Mouse (Mus musculus) hindbrain, embryonic 13.5 days (tissue): ENCODE results near the gene Rpap1. TPM values are rescaled to one million over a fixed set of nuclear protein-coding genes. Genes with fewer than 3 reads are reported as not detected.
"Not testable (repeated sequence)": the region's sequence is repeated elsewhere in the genome, so short reads cannot be mapped to it uniquely, and the experiment has no call there.

Experiments
- ATAC-seq: fragments of 200-750 bp; cut with Nextera tagmentation; 2 replicates; pipeline ENCODE4 v1.8.0; 2017; ENCODE audit warnings: moderate TSS enrichment; ENCODE audit not compliant: low FRiP score
- H3K27ac ChIP-seq: fragments of 300-500 bp; sonication (generic); 2 replicates; pipeline ENCODE4 v1.5.1; 2015; ENCODE audit warnings: inconsistent platforms, mild to moderate bottlenecking, moderate library complexity
- H3K27me3 ChIP-seq: fragments of 300-500 bp; sonication (generic); 2 replicates; pipeline ENCODE4 v1.6.1; 2015; ENCODE audit warnings: mild to moderate bottlenecking, inconsistent platforms
- H3K36me3 ChIP-seq: fragments of 300-500 bp; sonication (generic); 2 replicates; pipeline ENCODE4 v1.6.1; 2015; ENCODE audit warnings: mild to moderate bottlenecking, inconsistent platforms
- H3K4me1 ChIP-seq: fragments of 300-500 bp; sonication (generic); replicated peaks from 2 replicates; pipeline ENCODE4 v1.6.1; 2015; ENCODE audit warnings: inconsistent platforms
- H3K4me2 ChIP-seq: fragments of 300-500 bp; sonication (generic); 2 replicates; pipeline ENCODE4 v1.6.1; 2015; ENCODE audit warnings: inconsistent platforms, mild to moderate bottlenecking, moderate library complexity
- H3K4me3 ChIP-seq: fragments of 300-500 bp; sonication (generic); 2 replicates; pipeline ENCODE4 v1.5.1; 2015; ENCODE audit warnings: mild to moderate bottlenecking, inconsistent platforms
- H3K9ac ChIP-seq: fragments of 300-500 bp; sonication (generic); 2 replicates; pipeline ENCODE4 v1.6.1; 2015; ENCODE audit warnings: mild to moderate bottlenecking, inconsistent platforms
- H3K9me3 ChIP-seq: fragments of 300-500 bp; sonication (generic); 2 replicates; pipeline ENCODE4 v1.6.1; 2016; ENCODE audit warnings: inconsistent platforms
- WGBS: fragments of 180-500 bp; shearing (Covaris S2); methylation state at CpG from one replicate; pipeline ENCODE4 v1.1.7; 2015; 5-methylcytosine and 5-hydroxymethylcytosine counted together
- polyA plus RNA-seq: library from polyadenylated mRNA; unstranded; fragments of >200 nt; fragmentation: Nextera tagmentation; extraction: Ambion mirVana; gene quantifications from 2 replicates; pipeline ENCODE4 v1.2.1, GENCODE M21; 2015

The Rpap1 gene
- polyA plus RNA-seq, 1 experiment from 2014 or later: 22.2 TPM

- H3K4me1 ChIP-seq: peaks cover 41% of the 10 kb centered on the region
- peak overlapping the region; percentile 42 for H3K4me2 ChIP-seq
- peak overlapping the region; percentile 29 for H3K9ac ChIP-seq
- H3K9me3 ChIP-seq: no peaks in the 10 kb centered on the region
- peak overlapping the region; percentile 21 for H3K4me3 ChIP-seq
- ATAC-seq: peak; percentile 27; the same call in 1 of the 2 replicates
- no peak overlapping the region for H3K27ac ChIP-seq
- peaks cover 91% of the 10 kb centered on the region for H3K27me3 ChIP-seq
- no peaks in the 10 kb centered on the region for H3K36me3 ChIP-seq
- WGBS: 3% methylated on average over 46 of the region's 46 CpGs
Observed at GRCm38 (mm10) chr2:119744163-119745111, 42.9 kb downstream of the Rpap1 start.

GRCm38 (mm10) chr2:119743808-119744162, 43.6 kb downstream of the Rpap1 start:
- 5% methylated on average over 22 of the region's 22 CpGs for WGBS
- Histone ChIP-seq H3K27me3 (peaks cover 87% of the 10 kb centered on the region), H3K4me1 (peaks cover 41% of the 10 kb centered on the region), H3K4me2 (peak overlapping the region; percentile 42), H3K36me3 (no peaks in the 10 kb centered on the region), H3K9me3 (no peaks in the 10 kb centered on the region), H3K27ac (no peak overlapping the region), H3K4me3 (peak overlapping the region; percentile 55; the same call in 1 of the 2 replicates), H3K9ac (no peak overlapping the region)
- ATAC-seq: no peak

GRCm38 (mm10) chr2:119743176-119743807, 44.0 kb downstream of the Rpap1 start:
- H3K27me3 ChIP-seq: peaks cover 86% of the 10 kb centered on the region
- H3K4me2 ChIP-seq: peak overlapping the region; percentile 96
- no peaks in the 10 kb centered on the region for H3K9me3 ChIP-seq
- peaks cover 41% of the 10 kb centered on the region for H3K4me1 ChIP-seq
- H3K36me3 ChIP-seq: no peaks in the 10 kb centered on the region
- H3K4me3 ChIP-seq: peak overlapping the region; percentile 55
- no peak overlapping the region for H3K27ac ChIP-seq
- WGBS: 8% methylated on average over 26 of the region's 31 CpGs
- no peak for ATAC-seq
- H3K9ac ChIP-seq: peak overlapping the region; percentile 58

GRCm38 (mm10) chr2:119742461-119743175, 44.7 kb downstream of the Rpap1 start:
- peaks cover 41% of the 10 kb centered on the region for H3K4me1 ChIP-seq
- H3K27ac ChIP-seq: no peak overlapping the region
- peak; percentile 48 for ATAC-seq
- no peaks in the 10 kb centered on the region for H3K9me3 ChIP-seq
- no peaks in the 10 kb centered on the region for H3K36me3 ChIP-seq
- under 1% methylated on average over 64 of the region's 70 CpGs for WGBS
- H3K9ac ChIP-seq: peak overlapping the region; percentile 58
- peak overlapping the region; percentile 96 for H3K4me2 ChIP-seq
- H3K4me3 ChIP-seq: peak overlapping the region; percentile 55
- peaks cover 81% of the 10 kb centered on the region for H3K27me3 ChIP-seq

- peak within 1 kb of the TSS; percentile 55 for H3K4me3 ChIP-seq
- H3K4me2 ChIP-seq: peak within 1 kb of the TSS; percentile 96
- WGBS: under 1% methylated on average over 52 of the region's 53 CpGs
- H3K9ac ChIP-seq: peak within 1 kb of the TSS; percentile 58
- H3K36me3 ChIP-seq: no peaks in the 10 kb centered on the region
- no peak within 1 kb of the TSS for H3K27ac ChIP-seq
- no peaks in the 10 kb centered on the region for H3K9me3 ChIP-seq
- peaks cover 81% of the 10 kb centered on the region for H3K27me3 ChIP-seq
- peak; percentile 61 for ATAC-seq
- H3K4me1 ChIP-seq: peaks cover 41% of the 10 kb centered on the region
Observed at GRCm38 (mm10) chr2:119741581-119742411, 45.5 kb downstream of the Rpap1 start, which contains the start of gene Itpka. Itpka (plus strand) TSS chr2:119742337.

- 19% methylated on average over 2 of the region's 2 CpGs for WGBS
- Histone ChIP-seq H3K36me3 (peaks cover 4% of the 10 kb centered on the region), H3K27ac (no peak overlapping the region), H3K9ac (no peak overlapping the region), H3K27me3 (peaks cover 76% of the 10 kb centered on the region), H3K4me2 (no peak overlapping the region), H3K4me1 (peaks cover 41% of the 10 kb centered on the region), H3K4me3 (no peak overlapping the region), H3K9me3 (no peaks in the 10 kb centered on the region)
- ATAC-seq: no peak
Observed at GRCm38 (mm10) chr2:119740567-119740966, 46.8 kb downstream of the Rpap1 start.

- Histone ChIP-seq H3K4me3 (no peak overlapping the region), H3K4me1 (peaks cover 11% of the 10 kb centered on the region), H3K4me2 (no peak overlapping the region), H3K27me3 (peaks cover 44% of the 10 kb centered on the region), H3K36me3 (peaks cover 35% of the 10 kb centered on the region), H3K9ac (no peak overlapping the region), H3K9me3 (no peaks in the 10 kb centered on the region), H3K27ac (no peak overlapping the region)
- 29% methylated on average over 12 of the region's 12 CpGs for WGBS
- ATAC-seq: no peak
Observed at GRCm38 (mm10) chr2:119737124-119737523, 50.2 kb downstream of the Rpap1 start.

- Histone ChIP-seq H3K36me3 (peaks cover 95% of the 10 kb centered on the region), H3K9ac (no peak overlapping the region), H3K4me1 (no peaks in the 10 kb centered on the region), H3K27ac (no peak overlapping the region), H3K27me3 (0 out of 2 replicates have a peak, but pooled peaks cover 3% of the 10 kb centered on the region), H3K4me2 (no peak overlapping the region), H3K4me3 (no peak overlapping the region), H3K9me3 (no peaks in the 10 kb centered on the region)
- WGBS: 93% methylated on average over 4 of the region's 4 CpGs
- ATAC-seq: no peak
Observed at GRCm38 (mm10) chr2:119730735-119731134, 56.6 kb downstream of the Rpap1 start.

GRCm38 (mm10) chr2:119727762-119728416, 59.4 kb downstream of the Rpap1 start:
- peaks cover 93% of the 10 kb centered on the region for H3K36me3 ChIP-seq
- H3K9me3 ChIP-seq: no peaks in the 10 kb centered on the region
- H3K9ac ChIP-seq: no peak overlapping the region
- ATAC-seq: no peak
- H3K4me3 ChIP-seq: no peak overlapping the region
- no peaks in the 10 kb centered on the region for H3K4me1 ChIP-seq
- H3K4me2 ChIP-seq: no peak overlapping the region
- WGBS: 97% methylated on average over 3 of the region's 3 CpGs
- H3K27me3 ChIP-seq: no peaks in the 10 kb centered on the region
- no peak overlapping the region for H3K27ac ChIP-seq

- Histone ChIP-seq H3K36me3 (peaks cover 89% of the 10 kb centered on the region), H3K9me3 (no peaks in the 10 kb centered on the region), H3K4me3 (no peak overlapping the region), H3K27ac (no peak overlapping the region), H3K9ac (no peak overlapping the region), H3K4me1 (no peaks in the 10 kb centered on the region), H3K27me3 (no peaks in the 10 kb centered on the region), H3K4me2 (no peak overlapping the region)
- no peak for ATAC-seq
- WGBS: 96% methylated on average over 8 of the region's 8 CpGs
Observed at GRCm38 (mm10) chr2:119721070-119721469, 66.3 kb downstream of the Rpap1 start.

- WGBS: 95% methylated on average over 2 of the region's 2 CpGs
- not testable (repeated sequence) for ATAC-seq, H3K4me3 ChIP-seq, H3K4me1 ChIP-seq, H3K9me3 ChIP-seq, H3K27ac ChIP-seq, H3K9ac ChIP-seq, H3K27me3 ChIP-seq, H3K4me2 ChIP-seq
- peaks cover 86% of the 10 kb centered on the region for H3K36me3 ChIP-seq
Observed at GRCm38 (mm10) chr2:119715868-119716267, 71.5 kb downstream of the Rpap1 start.
